Mouse (Mus musculus) spleen, postnatal 10 days (tissue): ENCODE results near the gene Csmd2.

ENCODE experiments used
- DNase-seq, 2 experiments: peaks; one replicate each; pipeline ENCODE4 v3.0.0; 2021 to 2022; ENCODE audit warnings: low spot score in 2 of 2

Gene Csmd2

GRCm38 (mm10) chr4:127987784-127988455, at the start of gene Csmd2:
Gene Csmd2 (plus strand): TSS chr4:127987857.
- DNase-seq = no peak

DNA sequence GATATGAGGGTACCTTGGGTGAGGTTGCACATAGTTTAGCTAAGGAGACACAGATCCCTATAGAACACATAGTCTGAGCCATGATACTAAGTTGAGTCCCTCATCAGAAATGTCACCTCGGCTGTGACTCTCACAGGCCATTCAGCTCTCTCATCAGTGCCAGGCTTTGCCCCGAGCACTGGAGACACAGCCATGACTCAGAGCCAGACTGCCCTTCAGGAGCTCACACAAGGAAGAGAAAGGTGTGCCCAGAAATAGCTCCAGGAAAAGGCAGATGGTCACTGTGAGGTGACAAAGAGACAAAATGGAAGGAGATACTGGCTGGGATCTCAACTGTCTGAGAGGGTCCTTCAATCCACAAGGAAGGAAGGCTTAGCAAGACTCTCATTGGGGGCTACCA, 40.0 kb upstream of the Csmd2 start:
- no peak for DNase-seq

GRCm38 (mm10) chr4:127953006-127953710, 34.5 kb upstream of the Csmd2 start:
- DNase-seq = no peak

GRCm38 (mm10) chr4:127969101-127969500, 18.6 kb upstream of the Csmd2 start:
- no peak for DNase-seq

DNA sequence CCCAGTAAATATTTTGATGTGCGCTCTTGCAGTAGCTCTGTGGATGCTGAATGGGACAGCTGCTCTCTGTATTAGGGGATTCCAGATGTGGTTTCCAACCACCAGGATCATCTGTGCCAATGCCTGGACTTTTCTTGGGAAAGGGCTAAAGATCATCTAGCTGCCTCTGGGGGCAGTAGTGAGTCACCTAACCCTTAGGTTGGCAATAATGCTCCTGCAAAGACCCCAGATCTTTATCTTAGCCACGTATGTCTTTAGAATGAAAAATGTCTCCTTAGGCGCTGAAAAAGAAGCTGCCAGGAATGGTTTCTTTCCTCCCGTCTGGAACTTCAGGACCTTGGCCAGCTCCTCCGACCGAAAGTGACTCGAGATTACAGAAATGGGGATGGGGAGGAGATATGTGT, 17.6 kb upstream of the Csmd2 start:
- DNase-seq = no peak

DNA sequence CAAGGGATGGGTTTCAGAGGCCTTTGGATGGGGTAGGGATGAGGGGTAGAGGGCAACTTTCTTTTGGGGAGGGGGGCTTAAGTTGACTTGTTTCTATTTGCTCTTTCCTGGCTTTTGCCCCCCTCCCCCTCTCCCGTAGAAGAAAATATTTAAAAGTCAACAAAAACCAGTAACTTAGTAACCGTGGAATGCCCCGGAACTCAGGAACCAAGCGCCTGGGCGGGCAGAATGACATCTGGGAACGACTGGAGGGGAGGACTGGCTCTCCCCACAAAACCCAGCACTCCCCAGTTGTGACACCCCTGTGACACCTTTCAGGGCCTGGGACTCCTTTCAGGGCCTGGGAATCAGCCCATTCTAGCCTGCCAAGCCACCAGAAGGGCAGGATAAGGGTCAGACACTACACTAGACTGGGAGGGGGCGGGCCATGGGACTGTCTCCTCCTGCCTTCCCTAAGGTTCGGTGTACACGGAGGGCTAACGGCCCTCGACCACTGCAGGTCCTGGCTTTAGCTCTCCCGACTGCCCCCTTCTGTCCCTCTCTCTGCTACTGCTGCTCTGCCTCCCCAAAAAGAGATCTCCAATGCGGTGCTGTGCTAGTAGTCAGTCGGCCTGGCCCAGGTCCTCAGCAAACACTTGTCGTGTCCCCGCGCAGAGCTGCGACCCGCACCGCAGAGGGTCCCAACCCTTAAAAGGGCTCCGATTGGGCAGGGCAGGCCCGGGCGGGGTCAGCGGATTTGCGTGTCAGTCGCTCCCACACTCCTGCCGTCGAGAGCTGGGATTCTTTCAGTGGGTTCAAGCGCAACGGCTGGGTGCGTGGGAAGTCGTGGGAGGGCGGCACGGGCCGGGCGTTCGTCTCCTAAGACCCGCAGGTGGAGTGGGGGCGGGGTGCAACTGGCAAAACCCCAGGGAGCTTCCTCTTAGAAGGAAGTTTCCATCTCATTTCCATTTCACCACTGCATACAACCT, 16.5 kb upstream of the Csmd2 start, which contains the start of gene CK137956:
TSS of gene CK137956 (minus strand) at position 51 of the 968 bp plus-strand sequence.
- no peak for DNase-seq

- no peak for DNase-seq
Observed at GRCm38 (mm10) chr4:127972976-127973375, 14.7 kb upstream of the Csmd2 start.

GRCm38 (mm10) chr4:127981125-127981524, 6.5 kb upstream of the Csmd2 start:
- DNase-seq = no peak

GRCm38 (mm10) chr4:127984426-127984825, 3.2 kb upstream of the Csmd2 start:
- DNase-seq = no peak

GRCm38 (mm10) chr4:127985874-127986273, 1.8 kb upstream of the Csmd2 start:
- no peak for DNase-seq

GRCm38 (mm10) chr4:127986491-127987075, 1.1 kb upstream of the Csmd2 start:
- DNase-seq = no peak

- no peak for DNase-seq
Observed at GRCm38 (mm10) chr4:127987270-127987669, 387 bp upstream of the Csmd2 start.

GRCm38 (mm10) chr4:127988526-127989180, 996 bp downstream of the Csmd2 start:
- DNase-seq = no peak

- DNase-seq = no peak
Observed at GRCm38 (mm10) chr4:127989347-127989995, 1.8 kb downstream of the Csmd2 start.

GRCm38 (mm10) chr4:127999281-127999680, 11.6 kb downstream of the Csmd2 start:
- no peak for DNase-seq

- no peak for DNase-seq
Observed at GRCm38 (mm10) chr4:128002638-128003101, 15.0 kb downstream of the Csmd2 start.

DNA sequence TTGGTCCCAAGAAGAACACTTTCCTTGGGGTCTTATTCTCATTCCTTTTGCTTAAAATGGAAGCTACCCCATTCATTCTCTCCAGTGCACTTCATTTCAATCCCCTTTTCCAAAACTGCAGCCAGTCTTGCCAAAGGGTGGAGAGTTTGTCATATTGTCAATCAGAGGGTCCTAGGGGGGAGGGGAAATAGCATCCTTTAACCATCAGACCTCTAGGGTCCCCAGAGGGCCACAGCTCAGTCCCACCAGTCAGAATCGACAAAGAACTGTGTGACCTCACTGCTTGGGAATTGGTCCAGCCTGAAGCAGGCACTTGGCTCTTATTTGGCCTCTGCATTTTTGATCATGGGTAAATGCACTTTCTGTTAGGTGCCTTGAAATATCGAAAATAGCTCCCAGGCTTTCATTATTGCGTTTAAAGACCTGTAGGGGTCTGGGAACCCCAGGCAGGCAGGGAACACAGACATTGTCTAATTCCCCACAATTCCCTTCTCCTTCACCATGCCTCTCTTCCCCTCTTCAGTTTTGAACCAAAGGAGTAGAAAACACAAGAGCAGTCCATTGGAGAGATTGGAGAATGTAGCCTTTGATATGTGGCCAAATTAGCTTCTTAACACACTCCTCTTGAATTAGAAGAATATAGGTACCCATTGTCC, 17.3 kb downstream of the Csmd2 start:
- DNase-seq = no peak

- no peak for DNase-seq
Observed at GRCm38 (mm10) chr4:128019465-128019864, 31.8 kb downstream of the Csmd2 start.

- DNase-seq = no peak
Observed at GRCm38 (mm10) chr4:128028294-128028693, 40.6 kb downstream of the Csmd2 start.

- no peak for DNase-seq
Observed at GRCm38 (mm10) chr4:128041901-128042300, 54.2 kb downstream of the Csmd2 start.
